Mouse (Mus musculus) heart, embryonic 14.5 days (tissue): ENCODE results near the gene Akap13. TPM values are rescaled to one million over a fixed set of nuclear protein-coding genes. Genes with fewer than 3 reads are reported as not detected.

Source experiments
- ATAC-seq: fragments of 200-750 bp; cut with Nextera tagmentation; 2 replicates; pipeline ENCODE4 v1.8.0; 2017; ENCODE audit warnings: low read depth, moderate TSS enrichment; ENCODE audit not compliant: insufficient number of reproducible peaks, insufficient read depth, low FRiP score
- H3K27ac ChIP-seq, 2 experiments: fragments of 200-500 bp in 1 of 2; fragments of 300-500 bp in 1 of 2; sonication (generic) in 1 of 2; replicated peaks in 1 of 2; 2 replicates each; pipeline ENCODE4 v1.5.1; 2012 to 2014; ENCODE audit warnings: low read depth in 2 of 2, low read length in 2 of 2, control low read depth in 1 of 2, mild to moderate bottlenecking in 1 of 2, mixed read lengths in 1 of 2; ENCODE audit not compliant: control insufficient read depth in 1 of 2, insufficient read depth in 1 of 2
- H3K27me3 ChIP-seq: fragments of 300-500 bp; sonication (generic); 2 replicates; pipeline ENCODE4 v1.6.1; 2014; ENCODE audit warnings: mild to moderate bottlenecking, low read length, control low read depth; ENCODE audit not compliant: control insufficient read depth, insufficient read depth
- H3K36me3 ChIP-seq: fragments of 300-500 bp; sonication (generic); 2 replicates; pipeline ENCODE4 v1.6.1; 2014; ENCODE audit warnings: mild to moderate bottlenecking, control low read depth, low read length, mixed read lengths; ENCODE audit not compliant: control insufficient read depth, insufficient read depth
- H3K4me1 ChIP-seq, 2 experiments: fragments of 200-500 bp in 1 of 2; fragments of 300-500 bp in 1 of 2; sonication (generic) in 1 of 2; 2 replicates each; pipeline ENCODE4 v1.6.1; 2012 to 2014; ENCODE audit warnings: low read length in 2 of 2, control low read depth in 1 of 2, mixed read lengths in 1 of 2; ENCODE audit not compliant: control insufficient read depth in 2 of 2, insufficient read depth in 2 of 2
- H3K4me2 ChIP-seq: fragments of 300-500 bp; sonication (generic); 2 replicates; pipeline ENCODE4 v1.6.1; 2014; ENCODE audit warnings: mild to moderate bottlenecking, low read length
- H3K4me3 ChIP-seq, 2 experiments: fragments of 200-500 bp in 1 of 2; fragments of 300-500 bp in 1 of 2; sonication (generic) in 1 of 2; 2 replicates each; pipeline ENCODE4 v1.5.1; 2012 to 2014; ENCODE audit warnings: low read length in 2 of 2, mild to moderate bottlenecking in 2 of 2, control low read depth in 1 of 2, low read depth in 1 of 2, moderate library complexity in 1 of 2; ENCODE audit not compliant: control insufficient read depth in 1 of 2, insufficient read depth in 1 of 2
- H3K9ac ChIP-seq: fragments of 300-500 bp; sonication (generic); 2 replicates; pipeline ENCODE4 v1.6.1; 2014; ENCODE audit warnings: mild to moderate bottlenecking, low read length
- H3K9me3 ChIP-seq: fragments of 300-500 bp; sonication (generic); 2 replicates; pipeline ENCODE4 v1.6.1; 2016; ENCODE audit warnings: low read length, control low read depth; ENCODE audit not compliant: control insufficient read depth
- WGBS: fragments of 180-500 bp; shearing (Covaris S2); extraction: QIAGEN DNeasy Blood & Tissue Kit; methylation state at CpG from one replicate; pipeline ENCODE4 v1.1.7; 2014; 5-methylcytosine and 5-hydroxymethylcytosine counted together
- polyA plus RNA-seq: library from polyadenylated mRNA; unstranded; fragments of >200 nt; fragmentation: Nextera tagmentation; extraction: Ambion mirVana; gene quantifications from 2 replicates; pipeline ENCODE4 v1.2.1, GENCODE M21; 2014

Gene Akap13
- polyA plus RNA-seq, 1 experiment from 2014 or later = 54.9 TPM

DNA sequence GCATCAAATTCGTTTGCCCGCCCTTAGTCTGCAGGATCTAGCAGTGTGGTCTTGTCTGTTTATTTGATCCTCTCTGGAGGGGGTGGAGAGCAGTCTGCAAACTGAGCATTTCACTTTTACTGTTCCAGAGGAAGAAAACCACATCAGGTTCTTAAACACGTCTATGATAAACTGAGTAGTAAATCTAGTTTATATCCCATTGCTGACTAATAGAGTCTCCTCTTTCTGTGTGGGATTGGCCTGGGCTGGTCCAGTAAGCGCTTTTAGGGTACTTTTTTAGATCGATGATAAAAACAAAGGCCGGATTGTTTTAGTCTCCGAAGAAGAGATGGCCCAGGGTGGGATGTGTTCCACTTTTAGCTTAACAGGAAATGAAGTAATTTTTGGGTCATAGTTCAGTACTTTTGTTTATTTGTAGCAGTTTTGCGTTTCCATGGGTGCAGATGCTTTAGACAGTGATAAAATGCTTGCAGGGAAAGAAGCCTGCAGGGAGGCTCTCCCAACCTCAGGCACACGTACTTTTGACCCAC, 119.9 kb downstream of the Akap13 start:
- peak; percentile 54; the same call in 1 of the 2 replicates for ATAC-seq
- H3K9me3 ChIP-seq = no peaks in the 10 kb centered on the region
- peak overlapping the region; percentile 31; the same call in 1 of the 2 replicates for H3K9ac ChIP-seq
- peak overlapping the region; percentile 29 for H3K4me2 ChIP-seq
- H3K27ac ChIP-seq = peak overlapping the region; percentile 76 to 85
- peaks cover 10 to 41% of the 10 kb centered on the region in 2 experiments for H3K4me1 ChIP-seq
- peaks cover 9% of the 10 kb centered on the region for H3K36me3 ChIP-seq
- no peaks in the 10 kb centered on the region for H3K27me3 ChIP-seq
- H3K4me3 ChIP-seq = no peak overlapping the region
- 23% methylated on average over 9 of the region's 9 CpGs for WGBS

- Histone ChIP-seq H3K4me3 (no peak overlapping the region), H3K27ac (peak overlapping the region in 1 of 2 experiments; percentile 76; a peak in 2 of 4 replicates), H3K4me2 (peak overlapping the region; percentile 29; the same call in 1 of the 2 replicates), H3K27me3 (no peaks in the 10 kb centered on the region), H3K9me3 (no peaks in the 10 kb centered on the region), H3K36me3 (peaks cover 17% of the 10 kb centered on the region), H3K4me1 (peaks cover 10 to 36% of the 10 kb centered on the region in 2 experiments), H3K9ac (0 out of 2 replicates have a peak overlapping the region, but pooled peaks have one; percentile 25)
- WGBS = 79% methylated on average over 1 of the region's 1 CpGs
- no peak for ATAC-seq
Measured at GRCm38 (mm10) chr7:75575800-75576585, 120.7 kb downstream of the Akap13 start.

DNA sequence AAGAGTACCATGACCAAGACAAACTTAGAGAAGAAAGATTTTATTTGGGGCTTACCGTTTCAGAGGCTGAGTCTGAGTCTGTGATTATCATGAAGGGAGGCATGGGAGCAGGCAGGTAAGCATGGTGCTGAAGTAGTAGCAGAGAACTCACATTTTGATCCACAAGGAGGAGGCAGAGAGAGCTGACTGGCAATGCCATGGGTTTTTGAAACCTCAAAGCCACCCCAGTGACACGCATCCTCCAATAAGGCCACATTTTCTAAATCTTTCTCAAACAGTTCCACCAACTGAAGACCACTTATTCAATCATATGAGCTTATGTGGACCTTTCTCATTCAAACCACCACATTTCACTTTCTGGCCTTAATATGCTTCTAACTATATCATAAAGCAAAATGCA, 121.5 kb downstream of the Akap13 start:
- no peak overlapping the region for H3K4me3 ChIP-seq
- ATAC-seq = no peak
- H3K36me3 ChIP-seq = peaks cover 25% of the 10 kb centered on the region
- H3K9ac ChIP-seq = no peak overlapping the region
- H3K9me3 ChIP-seq = no peaks in the 10 kb centered on the region
- WGBS = 87% methylated on average over 2 of the region's 2 CpGs
- no peaks in the 10 kb centered on the region for H3K27me3 ChIP-seq
- 0 out of 4 replicates have a peak overlapping the region, but pooled peaks of 1 of the 2 experiments have one; percentile 4 for H3K27ac ChIP-seq
- H3K4me2 ChIP-seq = no peak overlapping the region
- peaks cover 8 to 35% of the 10 kb centered on the region in 2 experiments for H3K4me1 ChIP-seq

DNA sequence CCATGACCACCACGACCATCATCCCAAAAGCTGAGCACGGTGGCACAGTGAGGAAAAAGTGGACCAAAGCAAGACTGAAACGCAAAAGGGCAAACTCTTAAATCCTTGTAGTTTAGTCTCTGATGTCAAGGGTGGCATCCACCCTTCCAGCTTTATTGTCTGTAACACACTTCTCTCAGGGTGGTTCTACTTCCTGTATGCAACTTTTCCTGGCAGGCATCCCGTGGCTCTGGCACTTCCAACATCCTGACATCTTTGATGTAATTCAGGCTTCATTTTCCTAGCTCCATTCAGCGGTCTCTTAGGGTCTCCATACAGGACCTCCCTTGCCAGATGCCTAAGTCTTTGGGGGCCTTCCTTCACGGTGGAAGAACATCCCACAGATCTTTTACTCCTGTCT, 122.0 kb downstream of the Akap13 start:
- Histone ChIP-seq H3K27ac (peak overlapping the region; percentile 9 to 34; a peak in 1 of 4 replicates), H3K9ac (no peak overlapping the region), H3K4me3 (no peak overlapping the region), H3K36me3 (peaks cover 28% of the 10 kb centered on the region), H3K27me3 (no peaks in the 10 kb centered on the region), H3K9me3 (no peaks in the 10 kb centered on the region), H3K4me1 (peaks cover 5 to 35% of the 10 kb centered on the region in 2 experiments), H3K4me2 (no peak overlapping the region)
- 80% methylated on average over 6 of the region's 6 CpGs for WGBS
- no peak for ATAC-seq

- H3K9me3 ChIP-seq = no peaks in the 10 kb centered on the region
- H3K36me3 ChIP-seq = peaks cover 31% of the 10 kb centered on the region
- H3K27me3 ChIP-seq = no peaks in the 10 kb centered on the region
- H3K27ac ChIP-seq = no peak overlapping the region
- no peak for ATAC-seq
- H3K4me3 ChIP-seq = no peak overlapping the region
- no peak overlapping the region for H3K9ac ChIP-seq
- H3K4me1 ChIP-seq = peaks cover 11 to 46% of the 10 kb centered on the region in 2 experiments
- WGBS = 93% methylated on average over 4 of the region's 4 CpGs
- H3K4me2 ChIP-seq = no peak overlapping the region
Measured at GRCm38 (mm10) chr7:75578647-75579046, 123.3 kb downstream of the Akap13 start.

GRCm38 (mm10) chr7:75582091-75582490, 126.8 kb downstream of the Akap13 start:
- Histone ChIP-seq H3K4me1 (peaks cover 22 to 59% of the 10 kb centered on the region in 2 experiments), H3K27ac (peak overlapping the region in 1 of 2 experiments; percentile 55; a peak in 2 of 4 replicates)

GRCm38 (mm10) chr7:75584100-75584499, 128.8 kb downstream of the Akap13 start:
- H3K36me3 ChIP-seq = peaks cover 48% of the 10 kb centered on the region
- no peaks in the 10 kb centered on the region for H3K9me3 ChIP-seq
- no peaks in the 10 kb centered on the region for H3K27me3 ChIP-seq
- peaks cover 22 to 61% of the 10 kb centered on the region in 2 experiments for H3K4me1 ChIP-seq
- H3K4me3 ChIP-seq = no peak overlapping the region
- ATAC-seq = peak; percentile 46; the same call in 1 of the 2 replicates
- 0 out of 2 replicates have a peak overlapping the region, but pooled peaks have one; percentile 25 for H3K9ac ChIP-seq
- peak overlapping the region; percentile 16; the same call in 1 of the 2 replicates for H3K4me2 ChIP-seq
- WGBS = 4% methylated on average over 2 of the region's 2 CpGs
- peak overlapping the region; percentile 67 to 72 for H3K27ac ChIP-seq

More at GRCm38 (mm10) chr7:75582091-75582490, 126.8 kb downstream of the Akap13 start:
- Histone ChIP-seq H3K27me3 (no peaks in the 10 kb centered on the region), H3K9me3 (no peaks in the 10 kb centered on the region), H3K36me3 (peaks cover 31% of the 10 kb centered on the region), H3K9ac (peak overlapping the region; percentile 44; the same call in 1 of the 2 replicates), H3K4me3 (no peak overlapping the region), H3K4me2 (no peak overlapping the region)
- 58% methylated on average over 4 of the region's 4 CpGs for WGBS
- no peak for ATAC-seq
